Mouse (Mus musculus): ENCODE measurements around the gene Gfm2. TPM values are rescaled to one million over a fixed set of nuclear protein-coding genes. Genes with fewer than 3 reads are reported as not detected.
A peak's percentile ranks its signal among the peaks of the same experiment; 100 is the strongest.
"Not testable (repeated sequence)": the region's sequence is repeated elsewhere in the genome, so short reads cannot be mapped to it uniquely, and the experiment has no call there.

The Gfm2 gene
- polyA plus RNA-seq, 1 experiment from 2014 or later, result 12.7 TPM

DNA sequence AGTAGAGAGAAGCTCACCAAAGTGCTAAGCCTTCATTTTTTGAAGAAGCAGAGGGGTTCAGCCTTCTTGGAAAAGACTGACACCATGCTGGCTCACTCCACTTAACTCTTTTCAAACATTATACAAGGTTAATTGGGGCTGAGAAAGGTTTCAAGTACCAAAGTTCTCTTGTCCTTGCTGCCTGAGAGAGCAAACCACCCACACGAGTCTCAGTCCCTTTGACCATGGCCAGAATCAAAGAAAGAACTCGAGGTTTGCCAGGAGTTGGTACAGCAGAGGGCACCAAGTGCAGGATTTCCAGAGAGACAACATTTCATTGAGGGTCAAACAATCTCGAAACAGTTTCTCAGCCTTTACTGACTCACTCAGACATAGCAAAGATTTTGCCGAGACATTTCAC is 28.7 kb upstream of the Gfm2 start:
- no peak overlapping the region for H3K4me2 ChIP-seq (replicated peaks; ENCODE audit: low read depth)
- H3K27ac ChIP-seq (replicated peaks), result no peak overlapping the region
- H3K9ac ChIP-seq (ENCODE audit: low read length), result no peak overlapping the region
- no peaks in the 10 kb centered on the region for H3K9me3 ChIP-seq (ENCODE audit: control insufficient read depth, low read length)
- H3K36me3 ChIP-seq (ENCODE audit: control insufficient read depth, insufficient read depth, low read length), result no peaks in the 10 kb centered on the region
- no peak overlapping the region for H3K4me3 ChIP-seq (ENCODE audit: low read depth, low read length)
- H3K4me1 ChIP-seq (replicated peaks; ENCODE audit: control insufficient read depth, insufficient read depth), result no peaks in the 10 kb centered on the region
- DNase-seq (ENCODE audit: low spot score) (no peak), ATAC-seq (ENCODE audit: low FRiP score, low TSS enrichment) (no peak)
- no peaks in the 10 kb centered on the region for H3K27me3 ChIP-seq (ENCODE audit: control insufficient read depth, insufficient read depth, low read length)
- no peak for TF ChIP-seq CTCF (IDR thresholded peaks at IDR 0.05; ENCODE audit: low read depth)
- TF ChIP-seq EP300 (optimal IDR thresholded peaks at IDR 0.05), result no peak
- 78% methylated on average over 4 of the region's 4 CpGs for WGBS

GRCm38 (mm10) chr13:97121341-97121740 is 16.4 kb upstream of the Gfm2 start:
- 69% methylated on average over 3 of the region's 3 CpGs for WGBS
- H3K4me1 ChIP-seq (replicated peaks; ENCODE audit: control insufficient read depth, insufficient read depth), result no peaks in the 10 kb centered on the region
- ATAC-seq (ENCODE audit: low FRiP score, low TSS enrichment) (no peak), DNase-seq (ENCODE audit: low spot score) (no peak)
- H3K36me3 ChIP-seq (ENCODE audit: control insufficient read depth, insufficient read depth, low read length), result no peaks in the 10 kb centered on the region
- H3K4me2 ChIP-seq (replicated peaks; ENCODE audit: low read depth), result no peak overlapping the region
- TF ChIP-seq EP300 (optimal IDR thresholded peaks at IDR 0.05) (no peak), CTCF (IDR thresholded peaks at IDR 0.05; ENCODE audit: low read depth) (no peak)
- no peaks in the 10 kb centered on the region for H3K27me3 ChIP-seq (ENCODE audit: control insufficient read depth, insufficient read depth, low read length)
- H3K27ac ChIP-seq (replicated peaks), result no peak overlapping the region
- no peak overlapping the region for H3K9ac ChIP-seq (ENCODE audit: low read length)
- no peaks in the 10 kb centered on the region for H3K9me3 ChIP-seq (ENCODE audit: control insufficient read depth, low read length)
- no peak overlapping the region for H3K4me3 ChIP-seq (ENCODE audit: low read depth, low read length)

GRCm38 (mm10) chr13:97129654-97130053 is 8.1 kb upstream of the Gfm2 start:
- ATAC-seq (ENCODE audit: low FRiP score, low TSS enrichment); DNase-seq (ENCODE audit: low spot score); H3K4me2 ChIP-seq (replicated peaks; ENCODE audit: low read depth); H3K9me3 ChIP-seq (ENCODE audit: control insufficient read depth, low read length); H3K27ac ChIP-seq (replicated peaks); H3K27me3 ChIP-seq (ENCODE audit: control insufficient read depth, insufficient read depth, low read length); H3K4me3 ChIP-seq (ENCODE audit: low read depth, low read length); H3K9ac ChIP-seq (ENCODE audit: low read length); H3K4me1 ChIP-seq (replicated peaks; ENCODE audit: control insufficient read depth, insufficient read depth): not testable (repeated sequence)
- peaks cover 11% of the 10 kb centered on the region for H3K36me3 ChIP-seq (ENCODE audit: control insufficient read depth, insufficient read depth, low read length)
- 83% methylated on average over 2 of the region's 4 CpGs for WGBS

GRCm38 (mm10) chr13:97130413-97130812 is 7.3 kb upstream of the Gfm2 start:
- peaks cover 13% of the 10 kb centered on the region for H3K36me3 ChIP-seq (ENCODE audit: control insufficient read depth, insufficient read depth, low read length)
- H3K9ac ChIP-seq (ENCODE audit: low read length); H3K4me1 ChIP-seq (replicated peaks; ENCODE audit: control insufficient read depth, insufficient read depth); H3K27ac ChIP-seq (replicated peaks); H3K4me3 ChIP-seq (ENCODE audit: low read depth, low read length); ATAC-seq (ENCODE audit: low FRiP score, low TSS enrichment); H3K4me2 ChIP-seq (replicated peaks; ENCODE audit: low read depth); H3K9me3 ChIP-seq (ENCODE audit: control insufficient read depth, low read length); H3K27me3 ChIP-seq (ENCODE audit: control insufficient read depth, insufficient read depth, low read length); DNase-seq (ENCODE audit: low spot score): not testable (repeated sequence)
- WGBS, result no CpG with 5 or more reads among the region's 2 CpGs

- peak overlapping the region; percentile 90 for H3K9ac ChIP-seq (ENCODE audit: low read length)
- H3K4me3 ChIP-seq (ENCODE audit: low read depth, low read length), result peak overlapping the region; percentile 88
- not testable (repeated sequence) for H3K9me3 ChIP-seq (ENCODE audit: control insufficient read depth, low read length); DNase-seq (ENCODE audit: low spot score); H3K27me3 ChIP-seq (ENCODE audit: control insufficient read depth, insufficient read depth, low read length); ATAC-seq (ENCODE audit: low FRiP score, low TSS enrichment); H3K4me1 ChIP-seq (replicated peaks; ENCODE audit: control insufficient read depth, insufficient read depth)
- WGBS, result 29% methylated on average over 8 of the region's 8 CpGs
- H3K36me3 ChIP-seq (ENCODE audit: control insufficient read depth, insufficient read depth, low read length), result peaks cover 12% of the 10 kb centered on the region
- peak overlapping the region; percentile 89 for H3K27ac ChIP-seq (replicated peaks)
- H3K4me2 ChIP-seq (replicated peaks; ENCODE audit: low read depth), result peak overlapping the region; percentile 59
Observed at GRCm38 (mm10) chr13:97138404-97138931, 731 bp downstream of the Gfm2 start.

GRCm38 (mm10) chr13:97142321-97142720 is 4.6 kb downstream of the Gfm2 start:
- no peak for DNase-seq (ENCODE audit: low spot score)

More at GRCm38 (mm10) chr13:97142321-97142720, 4.6 kb downstream of the Gfm2 start:
- no peaks in the 10 kb centered on the region for H3K27me3 ChIP-seq (ENCODE audit: control insufficient read depth, insufficient read depth, low read length)
- H3K9ac ChIP-seq (ENCODE audit: low read length), result no peak overlapping the region
- ATAC-seq (ENCODE audit: low FRiP score, low TSS enrichment), result no peak
- no peak overlapping the region for H3K27ac ChIP-seq (replicated peaks)
- H3K9me3 ChIP-seq (ENCODE audit: control insufficient read depth, low read length), result no peaks in the 10 kb centered on the region
- H3K4me3 ChIP-seq (ENCODE audit: low read depth, low read length), result no peak overlapping the region
- H3K4me1 ChIP-seq (replicated peaks; ENCODE audit: control insufficient read depth, insufficient read depth), result no peaks in the 10 kb centered on the region
- H3K36me3 ChIP-seq (ENCODE audit: control insufficient read depth, insufficient read depth, low read length), result peaks cover 17% of the 10 kb centered on the region; the same call in 1 of the 2 replicates
- TF ChIP-seq EP300 (optimal IDR thresholded peaks at IDR 0.05) (no peak), CTCF (IDR thresholded peaks at IDR 0.05; ENCODE audit: low read depth) (no peak)
- WGBS, result 67% methylated on average over 7 of the region's 7 CpGs
- no peak overlapping the region for H3K4me2 ChIP-seq (replicated peaks; ENCODE audit: low read depth)

Data from stomach, postnatal 0 days (tissue).